Mouse (Mus musculus): ENCODE measurements at regions not wholly inside any gene's neighbourhood (a gene's known extent, or its start where the extent isn't known, plus 50 kb on each side); places are given as distances from the start of the nearest gene placed in this dataset.

- no peak for DNase-seq (ENCODE audit: low read depth in 3 of 3, low spot score in 3 of 3)
- TF ChIP-seq EP300 (IDR thresholded peaks at IDR 0.05; ENCODE audit: low read depth) (no peak), CTCF (IDR thresholded peaks at IDR 0.05; ENCODE audit: low read depth) (no peak)
- Histone ChIP-seq H3K36me3 (replicated peaks; ENCODE audit: control insufficient read depth, insufficient read depth, low read depth) (no peaks in the 10 kb centered on the region), H3K4me3 (ENCODE audit: insufficient read depth in 1 of 2, low read depth in 2 of 2, low read length in 2 of 2) (no peak overlapping the region), H3K27me3 (ENCODE audit: control insufficient read depth, insufficient read depth, low read length) (no peaks in the 10 kb centered on the region), H3K4me2 (ENCODE audit: low read depth) (no peak overlapping the region), H3K9me3 (ENCODE audit: control insufficient read depth, low read length) (no peaks in the 10 kb centered on the region), H3K9ac (replicated peaks) (no peak overlapping the region), H3K4me1 (replicated peaks; ENCODE audit: control insufficient read depth in 2 of 2, insufficient read depth in 2 of 2, low read length in 1 of 2) (no peaks in the 10 kb centered on the region), H3K27ac (no peak overlapping the region)
- ATAC-seq (ENCODE audit: insufficient read depth): no peak
- WGBS (ENCODE audit: insufficient replicate concordance): 51% methylated on average over 3 of the region's 3 CpGs
These were observed 378.2 kb downstream of the Atp6ap1l start for GRCm38 (mm10) chr13:90526998-90527397.

GRCm38 (mm10) chr13:90525801-90526200 is 379.4 kb downstream of the Atp6ap1l start:
- TF ChIP-seq EP300 (IDR thresholded peaks at IDR 0.05; ENCODE audit: low read depth): no peak
- no peak for TF ChIP-seq CTCF (IDR thresholded peaks at IDR 0.05; ENCODE audit: low read depth)
- no peaks in the 10 kb centered on the region for H3K4me1 ChIP-seq (replicated peaks; ENCODE audit: control insufficient read depth in 2 of 2, insufficient read depth in 2 of 2, low read length in 1 of 2)
- ATAC-seq (ENCODE audit: insufficient read depth) (no peak), DNase-seq (ENCODE audit: low read depth in 3 of 3, low spot score in 3 of 3) (no peak)
- H3K27ac ChIP-seq: no peak overlapping the region
- no peaks in the 10 kb centered on the region for H3K36me3 ChIP-seq (replicated peaks; ENCODE audit: control insufficient read depth, insufficient read depth, low read depth)
- no peak overlapping the region for H3K4me2 ChIP-seq (ENCODE audit: low read depth)
- H3K9ac ChIP-seq (replicated peaks): no peak overlapping the region
- WGBS (ENCODE audit: insufficient replicate concordance): 65% methylated on average over 2 of the region's 2 CpGs
- H3K4me3 ChIP-seq (ENCODE audit: insufficient read depth in 1 of 2, low read depth in 2 of 2, low read length in 2 of 2): no peak overlapping the region
- H3K27me3 ChIP-seq (ENCODE audit: control insufficient read depth, insufficient read depth, low read length): no peaks in the 10 kb centered on the region
- no peaks in the 10 kb centered on the region for H3K9me3 ChIP-seq (ENCODE audit: control insufficient read depth, low read length)

GRCm38 (mm10) chr13:90521758-90522245 is 383.4 kb downstream of the Atp6ap1l start:
- no peak for ATAC-seq (ENCODE audit: insufficient read depth)
- H3K27ac ChIP-seq: no peak overlapping the region
- H3K4me1 ChIP-seq (replicated peaks; ENCODE audit: control insufficient read depth in 2 of 2, insufficient read depth in 2 of 2, low read length in 1 of 2): no peaks in the 10 kb centered on the region
- no peak for DNase-seq (ENCODE audit: low read depth in 3 of 3, low spot score in 3 of 3)
- no peak overlapping the region for H3K4me3 ChIP-seq (ENCODE audit: insufficient read depth in 1 of 2, low read depth in 2 of 2, low read length in 2 of 2)
- no peak overlapping the region for H3K9ac ChIP-seq (replicated peaks)
- H3K9me3 ChIP-seq (ENCODE audit: control insufficient read depth, low read length): no peaks in the 10 kb centered on the region
- no peaks in the 10 kb centered on the region for H3K36me3 ChIP-seq (replicated peaks; ENCODE audit: control insufficient read depth, insufficient read depth, low read depth)
- 35% methylated on average over 4 of the region's 4 CpGs for WGBS (ENCODE audit: insufficient replicate concordance)
- no peak for TF ChIP-seq EP300 (IDR thresholded peaks at IDR 0.05; ENCODE audit: low read depth)
- TF ChIP-seq CTCF (IDR thresholded peaks at IDR 0.05; ENCODE audit: low read depth): no peak
- no peak overlapping the region for H3K4me2 ChIP-seq (ENCODE audit: low read depth)
- H3K27me3 ChIP-seq (ENCODE audit: control insufficient read depth, insufficient read depth, low read length): no peaks in the 10 kb centered on the region

- no peak overlapping the region for H3K27ac ChIP-seq
- H3K36me3 ChIP-seq (replicated peaks; ENCODE audit: control insufficient read depth, insufficient read depth, low read depth): no peaks in the 10 kb centered on the region
- H3K4me1 ChIP-seq (replicated peaks; ENCODE audit: control insufficient read depth in 2 of 2, insufficient read depth in 2 of 2, low read length in 1 of 2): no peaks in the 10 kb centered on the region
- TF ChIP-seq CTCF (IDR thresholded peaks at IDR 0.05; ENCODE audit: low read depth) (no peak), EP300 (IDR thresholded peaks at IDR 0.05; ENCODE audit: low read depth) (no peak)
- ATAC-seq (ENCODE audit: insufficient read depth): no peak
- no peak for DNase-seq (ENCODE audit: low read depth in 3 of 3, low spot score in 3 of 3)
- WGBS (ENCODE audit: insufficient replicate concordance): 48% methylated on average over 4 of the region's 4 CpGs
- no peaks in the 10 kb centered on the region for H3K27me3 ChIP-seq (ENCODE audit: control insufficient read depth, insufficient read depth, low read length)
- no peak overlapping the region for H3K4me2 ChIP-seq (ENCODE audit: low read depth)
- H3K9me3 ChIP-seq (ENCODE audit: control insufficient read depth, low read length): no peaks in the 10 kb centered on the region
- H3K4me3 ChIP-seq (ENCODE audit: insufficient read depth in 1 of 2, low read depth in 2 of 2, low read length in 2 of 2): no peak overlapping the region
- no peak overlapping the region for H3K9ac ChIP-seq (replicated peaks)
These were observed 384.0 kb downstream of the Atp6ap1l start for GRCm38 (mm10) chr13:90520992-90521757.

- Histone ChIP-seq H3K4me2 (ENCODE audit: low read depth) (no peak overlapping the region), H3K9me3 (ENCODE audit: control insufficient read depth, low read length) (no peaks in the 10 kb centered on the region), H3K27ac (no peak overlapping the region), H3K9ac (replicated peaks) (no peak overlapping the region), H3K27me3 (ENCODE audit: control insufficient read depth, insufficient read depth, low read length) (no peaks in the 10 kb centered on the region), H3K4me3 (ENCODE audit: insufficient read depth in 1 of 2, low read depth in 2 of 2, low read length in 2 of 2) (no peak overlapping the region), H3K4me1 (replicated peaks; ENCODE audit: control insufficient read depth in 2 of 2, insufficient read depth in 2 of 2, low read length in 1 of 2) (no peaks in the 10 kb centered on the region; a peak in 1 of 4 replicates), H3K36me3 (replicated peaks; ENCODE audit: control insufficient read depth, insufficient read depth, low read depth) (no peaks in the 10 kb centered on the region)
- WGBS (ENCODE audit: insufficient replicate concordance): 33% methylated on average over 3 of the region's 3 CpGs
- peak; percentile 44 to 50 (median 49) for DNase-seq (ENCODE audit: low read depth in 3 of 3, low spot score in 3 of 3)
- peak; percentile 82; the same call in 1 of the 2 replicates for ATAC-seq (ENCODE audit: insufficient read depth)
- TF ChIP-seq EP300 (IDR thresholded peaks at IDR 0.05; ENCODE audit: low read depth) (no peak; the same call in 1 of the 2 replicates), CTCF (IDR thresholded peaks at IDR 0.05; ENCODE audit: low read depth) (peak; percentile 9; the same call in 1 of the 2 replicates)
These were observed 389.2 kb downstream of the Atp6ap1l start for GRCm38 (mm10) chr13:90515773-90516503.

Measured in liver, embryonic 14.5 days (tissue).